In genomic region chr16:22009099-22009584, GRCm38 (mm10) we compare ENCODE assay signal across 1 mouse cellular context.
A peak's percentile ranks its signal among the peaks of the same experiment; 100 is the strongest.
TF ChIP-seq lines count a peak whose summit lies in the region.

TSS of gene Senp2 (plus strand) at chr16:22009484.

TF ChIP-seq in MEL, 35 proteins besides CTCF, POLR2A, EP300 and RAD21 (continued from another document):
- TF ChIP-seq BHLHE40 (IDR thresholded peaks at IDR 0.05; ENCODE audit: borderline replicate concordance, low read depth, low read length) (no peak), ZNF384 (IDR thresholded peaks at IDR 0.05; ENCODE audit: low read depth, low read length) (no peak), MYB (IDR thresholded peaks at IDR 0.05; ENCODE audit: low read depth, low read length) (no peak), ELF1 (IDR thresholded peaks at IDR 0.05; ENCODE audit: low read depth, low read length) (peak; percentile 95), KAT2A (conservative IDR thresholded peaks at IDR 0.05; ENCODE audit: low read depth, low read length) (no peak; the same call in 1 of the 2 replicates)
